Mouse (Mus musculus) limb, embryonic 10.5 days (tissue): ENCODE measurements around the gene Fgf13. TPM values are rescaled to one million over a fixed set of nuclear protein-coding genes. Genes with fewer than 3 reads are reported as not detected.
A peak's percentile ranks its signal among the peaks of the same experiment; 100 is the strongest.

Source experiments
- DNase-seq: peaks from one replicate; pipeline ENCODE4 v3.0.0-alpha.2; 2017; ENCODE audit warnings: low spot score
- H3K27ac ChIP-seq: fragments of 300-500 bp; sonication (generic); 2 replicates; pipeline ENCODE4 v1.5.1; 2016; ENCODE audit warnings: mild to moderate bottlenecking
- H3K27me3 ChIP-seq: fragments of 300-500 bp; sonication (generic); 2 replicates; pipeline ENCODE4 v1.6.1; 2016; ENCODE audit warnings: low read depth, mild to moderate bottlenecking; ENCODE audit not compliant: poor library complexity, severe bottlenecking
- H3K36me3 ChIP-seq: fragments of 300-500 bp; sonication (generic); 2 replicates; pipeline ENCODE4 v1.6.1; 2016; ENCODE audit warnings: mild to moderate bottlenecking, moderate library complexity
- H3K4me1 ChIP-seq: fragments of 300-500 bp; sonication (generic); 2 replicates; pipeline ENCODE4 v1.6.1; 2016
- H3K4me3 ChIP-seq: fragments of 300-500 bp; sonication (generic); 2 replicates; pipeline ENCODE4 v1.5.1; 2016; ENCODE audit warnings: mild to moderate bottlenecking, moderate library complexity
- H3K9me3 ChIP-seq: fragments of 300-500 bp; sonication (generic); replicated peaks from 2 replicates; pipeline ENCODE4 v1.6.1; 2016; ENCODE audit warnings: mild to moderate bottlenecking
- WGBS: fragments of 180-500 bp; shearing (Covaris S2); methylation state at CpG from one replicate; pipeline ENCODE4 v1.1.7; 2016; 5-methylcytosine and 5-hydroxymethylcytosine counted together
- polyA plus RNA-seq: library from polyadenylated mRNA; unstranded; fragments of >200 nt; fragmentation: Nextera tagmentation; extraction: Ambion mirVana; gene quantifications from 2 replicates; pipeline ENCODE4 v1.2.1, GENCODE M21; 2016

Gene Fgf13
- polyA plus RNA-seq, 1 experiment from 2014 or later, result 9.1 TPM

DNA sequence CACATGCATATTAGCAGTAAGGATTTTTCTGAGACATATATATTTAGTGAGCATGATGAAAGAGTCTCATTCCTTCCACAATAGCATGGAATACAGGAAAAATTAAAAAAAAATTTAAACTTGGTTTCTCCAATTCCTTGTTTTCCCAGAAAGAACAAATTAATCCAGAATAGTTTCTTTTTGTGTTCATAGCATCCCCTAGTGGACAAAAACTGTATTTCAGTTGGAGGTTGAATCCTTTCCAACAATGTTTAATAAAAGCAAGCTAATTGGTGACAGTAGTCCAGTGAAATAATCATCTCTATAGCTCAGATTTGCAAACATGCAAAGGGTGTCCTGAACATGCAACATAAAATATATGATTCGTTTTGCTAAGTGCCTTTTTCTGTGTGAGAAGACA, 395.7 kb downstream of the Fgf13 start:
- Histone ChIP-seq H3K4me1 (no peaks in the 10 kb centered on the region), H3K27ac (no peak overlapping the region), H3K9me3 (no peaks in the 10 kb centered on the region), H3K36me3 (no peaks in the 10 kb centered on the region), H3K4me3 (no peak overlapping the region), H3K27me3 (no peaks in the 10 kb centered on the region)
- 11% methylated on average over 1 of the region's 1 CpGs for WGBS
- no peak for DNase-seq

DNA sequence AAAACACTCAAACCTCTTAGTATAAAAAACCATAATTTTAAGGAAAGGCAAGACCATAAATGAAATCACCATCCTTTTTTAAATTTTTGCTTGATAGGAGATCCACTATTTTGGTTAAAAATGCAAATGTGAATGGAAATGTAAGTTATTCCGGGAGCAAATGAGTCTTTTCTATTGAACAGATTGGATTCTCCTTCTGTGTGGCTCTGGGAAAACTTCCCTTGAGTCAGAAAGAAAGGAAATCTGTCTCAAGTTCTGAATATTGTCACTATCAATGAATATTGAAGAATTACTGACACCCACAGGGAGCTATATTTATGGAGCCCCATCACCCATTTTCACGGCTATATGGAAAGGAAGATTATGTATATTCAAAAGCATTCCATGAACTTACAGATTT, 401.1 kb downstream of the Fgf13 start:
- Histone ChIP-seq H3K9me3 (no peaks in the 10 kb centered on the region), H3K36me3 (no peaks in the 10 kb centered on the region), H3K4me3 (no peak overlapping the region), H3K27ac (no peak overlapping the region), H3K4me1 (no peaks in the 10 kb centered on the region), H3K27me3 (no peaks in the 10 kb centered on the region)
- no peak for DNase-seq
- 89% methylated on average over 2 of the region's 2 CpGs for WGBS

DNA sequence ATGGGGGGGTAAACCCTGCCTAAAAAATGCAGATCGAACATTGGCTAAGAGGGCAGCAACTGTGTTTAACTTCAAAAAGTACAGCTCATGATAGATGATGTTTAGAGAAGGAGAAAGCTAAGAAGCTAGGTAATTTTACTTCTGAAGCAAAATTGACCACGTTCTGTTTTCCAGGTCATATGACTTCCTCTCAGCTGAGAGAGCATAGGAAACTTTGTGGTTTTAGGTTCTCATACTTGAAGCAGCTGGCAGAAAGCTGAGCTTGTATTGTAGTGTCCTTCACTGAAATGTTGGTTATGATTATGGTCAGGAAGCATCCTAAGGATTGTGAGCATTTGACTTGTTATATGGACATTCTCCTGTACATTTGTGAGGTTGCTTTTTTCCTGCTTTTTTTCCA, 425.9 kb downstream of the Fgf13 start:
- H3K4me1 ChIP-seq, result no peaks in the 10 kb centered on the region
- H3K9me3 ChIP-seq, result no peaks in the 10 kb centered on the region
- no peak for DNase-seq
- 83% methylated on average over 2 of the region's 2 CpGs for WGBS
- no peak overlapping the region for H3K27ac ChIP-seq
- no peaks in the 10 kb centered on the region for H3K36me3 ChIP-seq
- no peak overlapping the region for H3K4me3 ChIP-seq
- 0 out of 2 replicates have a peak, but pooled peaks cover 10% of the 10 kb centered on the region for H3K27me3 ChIP-seq

DNA sequence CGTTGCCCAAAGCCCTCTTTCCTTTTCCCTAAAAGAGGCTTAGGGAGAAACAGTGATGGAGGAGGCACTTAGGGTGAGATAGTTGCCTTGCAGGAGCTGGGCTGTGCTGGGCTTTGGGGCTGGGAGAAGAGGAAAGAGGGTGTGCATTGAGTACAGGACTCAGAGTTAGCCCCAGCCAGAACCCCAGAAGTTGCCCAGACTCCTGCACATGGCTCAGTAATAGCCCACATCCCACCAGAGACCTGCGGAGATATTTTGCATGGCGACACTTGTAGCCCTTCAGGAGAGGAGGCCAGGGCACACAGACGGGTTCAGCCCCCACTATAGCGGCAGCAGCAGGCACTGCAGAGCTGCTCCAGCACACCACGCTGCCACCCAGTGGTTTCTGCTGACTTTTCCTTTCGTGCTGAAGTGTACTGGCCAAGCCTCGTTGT, 432.9 kb downstream of the Fgf13 start:
- Histone ChIP-seq H3K27me3 (peaks cover 45% of the 10 kb centered on the region), H3K27ac (0 out of 2 replicates have a peak overlapping the region, but pooled peaks have one; percentile 78)
- DNase-seq, result peak; percentile 61

DNA sequence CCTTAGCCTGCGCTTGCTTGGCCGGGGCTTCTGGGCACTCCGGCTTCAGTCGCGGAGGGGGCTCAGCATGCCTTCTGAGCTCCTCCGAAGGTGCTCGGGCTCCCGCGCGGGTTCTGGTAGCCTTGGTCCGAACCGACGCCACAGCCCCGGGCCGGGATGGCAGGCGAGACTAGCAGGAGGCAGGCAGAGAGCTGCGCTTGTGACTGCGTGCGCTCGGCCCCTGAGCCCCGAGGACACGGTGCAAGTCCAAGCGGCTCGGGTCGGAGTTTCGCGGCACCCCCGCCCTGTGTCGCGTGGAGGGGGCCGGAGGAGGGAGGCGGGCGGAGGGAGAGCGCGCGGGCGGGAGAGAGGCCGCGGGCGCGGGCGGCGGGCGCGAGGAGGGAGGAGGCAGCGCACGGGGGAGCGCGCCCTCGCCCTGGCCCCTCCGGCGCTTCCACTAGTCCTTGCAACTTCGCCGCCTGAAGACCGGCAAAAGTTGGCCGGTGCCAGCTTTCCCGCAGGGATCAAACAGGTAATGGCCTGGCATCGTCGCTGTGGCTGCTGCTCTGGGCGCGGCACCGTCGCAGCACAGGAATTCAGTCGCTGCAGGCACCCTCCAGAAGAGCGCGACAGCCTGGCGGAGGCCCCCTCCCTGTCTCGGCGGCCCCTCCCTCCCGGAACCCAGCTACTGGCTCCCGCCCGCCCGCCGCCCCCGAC, 433.6 kb downstream of the Fgf13 start:
- peak; percentile 50 for DNase-seq
- Histone ChIP-seq H3K27ac (peak overlapping the region; percentile 78), H3K27me3 (peaks cover 45% of the 10 kb centered on the region), H3K36me3 (no peaks in the 10 kb centered on the region), H3K9me3 (no peaks in the 10 kb centered on the region), H3K4me3 (peak overlapping the region; percentile 63), H3K4me1 (no peaks in the 10 kb centered on the region)
- 18% methylated on average over 43 of the region's 75 CpGs for WGBS

More for the DNA sequence above, 432.9 kb downstream of the Fgf13 start:
- H3K4me1 ChIP-seq, result no peaks in the 10 kb centered on the region
- no peaks in the 10 kb centered on the region for H3K36me3 ChIP-seq
- peak overlapping the region; percentile 63 for H3K4me3 ChIP-seq
- H3K9me3 ChIP-seq, result no peaks in the 10 kb centered on the region
- WGBS, result 4% methylated on average over 8 of the region's 8 CpGs

DNA sequence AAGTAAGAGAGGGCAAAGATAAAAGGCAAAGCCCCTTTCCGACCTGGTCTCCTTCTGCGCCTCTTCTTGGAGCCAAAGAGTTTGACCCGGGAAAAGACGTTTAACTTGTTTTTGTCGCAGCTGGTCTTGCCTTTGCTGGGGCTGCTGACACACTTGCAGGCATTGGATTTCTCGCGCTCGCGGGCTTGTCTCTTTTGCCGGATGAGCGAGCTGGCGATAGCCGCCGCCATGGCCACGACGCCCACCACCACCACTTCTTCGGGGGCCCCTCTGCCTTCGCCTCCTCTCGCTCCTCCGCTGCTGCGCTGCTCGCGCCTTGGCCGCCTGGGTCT, 434.1 kb downstream of the Fgf13 start:
- H3K36me3 ChIP-seq, result no peaks in the 10 kb centered on the region
- no peaks in the 10 kb centered on the region for H3K9me3 ChIP-seq
- H3K4me3 ChIP-seq, result peak overlapping the region; percentile 63
- peak overlapping the region; percentile 78 for H3K27ac ChIP-seq
- WGBS, result 16% methylated on average over 14 of the region's 24 CpGs
- no peak for DNase-seq
- H3K27me3 ChIP-seq, result peaks cover 45% of the 10 kb centered on the region
- H3K4me1 ChIP-seq, result no peaks in the 10 kb centered on the region

DNA sequence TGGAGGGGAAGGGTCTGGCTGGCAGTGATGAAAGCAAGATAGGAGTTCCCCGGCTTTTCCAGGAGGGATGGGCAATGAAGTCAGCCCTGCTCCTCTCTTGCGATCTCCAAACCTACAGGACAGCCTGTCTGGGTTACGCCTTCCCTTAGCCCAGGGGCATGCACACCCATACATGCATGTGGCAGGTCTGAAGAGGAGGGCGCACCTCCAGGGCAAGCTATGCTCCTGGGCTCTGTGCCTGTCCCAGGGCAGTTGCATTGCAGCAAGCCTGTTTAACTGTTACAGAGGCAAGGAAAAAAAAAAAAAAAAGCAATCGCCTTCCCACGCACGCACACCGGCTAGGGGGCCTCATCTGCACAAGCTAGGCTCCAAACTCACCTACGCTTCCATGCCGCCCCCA, 434.5 kb downstream of the Fgf13 start:
- no peak overlapping the region for H3K27ac ChIP-seq
- H3K4me3 ChIP-seq, result peak overlapping the region; percentile 63
- no peaks in the 10 kb centered on the region for H3K4me1 ChIP-seq
- no peaks in the 10 kb centered on the region for H3K9me3 ChIP-seq
- WGBS, result 20% methylated on average over 10 of the region's 10 CpGs
- H3K36me3 ChIP-seq, result no peaks in the 10 kb centered on the region
- peak; percentile 33 for DNase-seq
- peaks cover 45% of the 10 kb centered on the region for H3K27me3 ChIP-seq

DNA sequence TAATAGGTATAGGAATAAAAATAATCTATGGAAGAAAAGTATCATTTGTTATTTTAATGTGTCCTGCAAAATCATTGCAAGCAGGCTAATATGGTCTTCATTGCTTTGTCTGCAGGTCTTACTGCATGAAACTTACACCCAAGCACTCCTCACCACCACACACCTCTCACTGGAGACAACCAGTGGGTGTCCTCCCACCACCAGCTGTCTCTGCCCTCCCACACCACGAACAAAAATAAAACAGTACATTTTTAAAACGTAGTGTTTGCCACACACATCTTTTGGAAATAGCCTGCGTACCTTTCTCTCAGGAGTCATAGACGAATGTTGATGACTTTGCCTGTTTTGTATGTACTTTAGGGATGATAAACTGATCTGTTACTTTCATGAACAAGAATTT, 441.2 kb downstream of the Fgf13 start:
- Histone ChIP-seq H3K36me3 (no peaks in the 10 kb centered on the region), H3K9me3 (no peaks in the 10 kb centered on the region), H3K4me1 (no peaks in the 10 kb centered on the region), H3K4me3 (no peak overlapping the region), H3K27me3 (no peaks in the 10 kb centered on the region), H3K27ac (no peak overlapping the region)
- no peak for DNase-seq
- 82% methylated on average over 4 of the region's 4 CpGs for WGBS

DNA sequence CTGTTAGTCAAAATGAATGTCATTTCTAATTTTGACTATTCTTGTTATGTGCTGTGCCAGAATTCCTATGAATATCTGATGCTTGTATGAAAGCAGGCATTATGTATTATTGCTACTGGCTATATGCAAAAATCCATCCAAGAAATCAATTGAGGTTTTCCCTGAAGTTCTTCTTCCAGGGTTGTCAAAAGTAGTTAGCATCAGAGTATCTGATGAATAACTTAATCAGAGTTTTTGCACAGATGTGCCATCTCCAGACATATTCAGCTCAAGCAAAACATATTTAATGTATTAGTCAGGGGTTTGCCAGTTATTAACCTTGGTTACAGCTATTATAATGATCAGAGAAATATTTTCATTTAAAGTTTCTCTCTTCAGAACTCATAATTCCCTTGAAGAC, 454.7 kb downstream of the Fgf13 start:
- H3K27ac ChIP-seq, result no peak overlapping the region
- no peaks in the 10 kb centered on the region for H3K9me3 ChIP-seq
- no peak overlapping the region for H3K4me3 ChIP-seq
- no peaks in the 10 kb centered on the region for H3K27me3 ChIP-seq
- H3K4me1 ChIP-seq, result no peaks in the 10 kb centered on the region
- no peak for DNase-seq
- no peaks in the 10 kb centered on the region for H3K36me3 ChIP-seq

DNA sequence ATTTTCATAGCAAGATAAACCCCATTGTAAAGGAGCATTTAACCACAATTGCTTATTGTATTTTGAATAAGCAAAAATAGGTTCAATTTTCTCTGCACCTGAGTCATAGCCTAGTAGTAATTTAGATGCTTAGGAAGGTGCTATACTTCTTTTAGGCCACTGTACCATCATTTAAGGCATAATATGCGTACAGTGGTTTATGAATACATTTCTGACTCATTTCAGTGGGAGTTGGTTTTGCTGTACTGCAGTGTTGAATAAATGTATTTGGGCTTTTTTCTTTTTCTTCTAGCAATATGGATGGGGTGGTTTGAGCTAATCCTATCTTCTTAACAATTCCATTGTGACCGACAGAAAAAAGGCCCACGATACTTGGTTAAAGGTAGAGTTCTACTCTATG, 481.9 kb downstream of the Fgf13 start:
- Histone ChIP-seq H3K36me3 (no peaks in the 10 kb centered on the region), H3K9me3 (no peaks in the 10 kb centered on the region), H3K4me3 (no peak overlapping the region), H3K27me3 (no peaks in the 10 kb centered on the region), H3K27ac (no peak overlapping the region), H3K4me1 (no peaks in the 10 kb centered on the region)
- DNase-seq, result no peak
- WGBS, result 98% methylated on average over 3 of the region's 3 CpGs

DNA sequence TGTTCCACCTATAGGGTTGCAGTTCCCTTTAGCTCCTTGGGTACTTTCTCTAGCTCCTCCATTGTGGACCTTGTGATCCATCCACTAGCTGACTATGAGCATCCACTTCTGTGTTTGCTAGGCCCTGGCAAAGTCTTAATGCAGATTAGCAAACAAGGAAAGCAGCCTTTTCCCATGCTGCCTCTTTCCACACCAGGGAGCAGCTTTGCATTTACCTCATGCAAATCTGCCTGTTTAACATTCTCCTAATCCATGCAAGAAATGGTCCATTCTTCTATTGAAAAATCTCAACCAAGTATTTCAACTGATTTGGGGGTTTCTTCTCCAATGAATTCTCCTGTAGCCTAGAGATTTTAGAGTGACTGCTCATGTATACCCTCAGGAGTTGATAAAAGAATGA, 487.4 kb downstream of the Fgf13 start:
- H3K4me1 ChIP-seq, result no peaks in the 10 kb centered on the region
- no peaks in the 10 kb centered on the region for H3K9me3 ChIP-seq
- no peak for DNase-seq
- H3K4me3 ChIP-seq, result no peak overlapping the region
- no peaks in the 10 kb centered on the region for H3K36me3 ChIP-seq
- H3K27ac ChIP-seq, result no peak overlapping the region
- no peaks in the 10 kb centered on the region for H3K27me3 ChIP-seq

DNA sequence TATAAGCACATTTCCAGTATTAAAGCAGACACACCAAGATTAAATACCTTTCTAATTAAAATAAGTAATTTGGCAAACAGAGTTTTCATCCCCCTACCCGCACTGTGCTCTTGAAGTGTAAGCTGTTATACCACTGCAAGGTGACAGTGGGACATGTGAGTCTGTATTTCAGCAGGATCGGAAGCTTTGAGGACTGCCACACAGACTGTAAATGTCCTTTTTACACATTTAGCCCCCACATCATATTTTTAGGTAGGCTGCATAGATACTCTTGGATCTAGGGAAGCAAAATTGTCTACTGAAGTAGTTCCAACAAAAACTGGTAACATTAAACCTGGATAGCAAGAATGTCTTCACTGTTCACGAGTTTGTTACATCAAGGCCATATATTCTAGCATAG, 495.8 kb downstream of the Fgf13 start:
- no peak for DNase-seq
- Histone ChIP-seq H3K4me1 (no peaks in the 10 kb centered on the region), H3K27me3 (no peaks in the 10 kb centered on the region), H3K27ac (no peak overlapping the region), H3K4me3 (no peak overlapping the region), H3K9me3 (no peaks in the 10 kb centered on the region), H3K36me3 (no peaks in the 10 kb centered on the region)
- 88% methylated on average over 3 of the region's 3 CpGs for WGBS

DNA sequence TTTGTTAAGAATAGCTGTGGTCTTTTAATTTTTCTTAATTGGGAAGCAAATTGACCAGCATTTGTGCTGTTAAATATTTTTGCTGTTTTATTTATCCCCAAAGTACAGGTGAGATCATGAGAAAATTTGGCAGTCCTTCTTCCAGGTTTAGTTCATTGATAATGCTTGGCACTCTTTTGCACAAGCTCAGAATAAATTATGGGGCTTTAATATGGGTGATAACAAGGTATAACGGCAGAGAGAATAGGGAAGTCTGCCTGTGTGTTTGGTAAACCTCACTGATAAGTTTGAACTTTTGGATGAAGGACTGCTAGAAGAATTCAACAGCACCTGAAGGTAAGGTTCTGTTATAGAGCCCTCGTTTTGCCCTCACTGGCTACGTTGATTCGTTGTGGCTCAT, 504.7 kb downstream of the Fgf13 start:
- Histone ChIP-seq H3K36me3 (no peaks in the 10 kb centered on the region), H3K4me3 (no peak overlapping the region), H3K27ac (no peak overlapping the region), H3K9me3 (no peaks in the 10 kb centered on the region), H3K4me1 (no peaks in the 10 kb centered on the region), H3K27me3 (no peaks in the 10 kb centered on the region)
- DNase-seq, result no peak
- 86% methylated on average over 4 of the region's 4 CpGs for WGBS

DNA sequence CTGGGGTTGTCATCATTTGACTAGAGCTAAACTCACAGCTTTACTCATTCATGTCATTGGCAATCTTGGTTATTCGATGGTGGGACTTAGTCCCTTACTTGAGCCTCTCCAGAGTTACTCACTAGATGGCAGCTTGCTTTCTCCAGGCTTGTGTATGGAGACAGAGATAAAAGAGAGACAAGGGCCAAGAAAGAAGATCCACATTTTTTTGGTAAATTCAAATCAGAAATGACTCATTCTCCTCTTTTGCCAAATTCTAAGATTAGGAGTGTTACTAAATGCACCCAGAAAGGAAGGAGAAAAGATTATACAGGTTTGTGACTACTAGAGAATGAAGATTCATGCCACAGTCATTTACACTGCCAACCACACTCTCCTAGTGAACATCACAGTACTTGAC, 532.9 kb downstream of the Fgf13 start:
- no peaks in the 10 kb centered on the region for H3K27me3 ChIP-seq
- H3K27ac ChIP-seq, result no peak overlapping the region
- no peak for DNase-seq
- H3K4me1 ChIP-seq, result no peaks in the 10 kb centered on the region
- H3K4me3 ChIP-seq, result no peak overlapping the region
- WGBS, result 77% methylated on average over 1 of the region's 1 CpGs
- no peaks in the 10 kb centered on the region for H3K9me3 ChIP-seq
- no peaks in the 10 kb centered on the region for H3K36me3 ChIP-seq
